Mouse (Mus musculus): ENCODE data around the gene Gm20604. TPM values are rescaled to one million over a fixed set of nuclear protein-coding genes. Genes with fewer than 3 reads are reported as not detected.

Gene Gm20604
- polyA plus RNA-seq, 1 experiment: 3.0 TPM

GRCm38 (mm10) chr12:102723861-102724260 lies 34.6 kb downstream of the Gm20604 start:
- TF ChIP-seq GATA1 (IDR thresholded peaks at IDR 0.05; ENCODE audit: low read length): no peak

GRCm38 (mm10) chr12:102722966-102723365 lies 35.5 kb downstream of the Gm20604 start:
- no peak for TF ChIP-seq GATA1 (IDR thresholded peaks at IDR 0.05; ENCODE audit: low read length)

GRCm38 (mm10) chr12:102722451-102722850 lies 36.0 kb downstream of the Gm20604 start:
- no peak for TF ChIP-seq GATA1 (IDR thresholded peaks at IDR 0.05; ENCODE audit: low read length)

- no peak for TF ChIP-seq GATA1 (IDR thresholded peaks at IDR 0.05; ENCODE audit: low read length)
Observed at GRCm38 (mm10) chr12:102719552-102720315, 38.7 kb downstream of the Gm20604 start.

- no peak for TF ChIP-seq GATA1 (IDR thresholded peaks at IDR 0.05; ENCODE audit: low read length)
Observed at GRCm38 (mm10) chr12:102714654-102715395, 43.6 kb downstream of the Gm20604 start.

GRCm38 (mm10) chr12:102714116-102714515 lies 44.4 kb downstream of the Gm20604 start:
- no peak for TF ChIP-seq GATA1 (IDR thresholded peaks at IDR 0.05; ENCODE audit: low read length)

GRCm38 (mm10) chr12:102713153-102713865 lies 45.2 kb downstream of the Gm20604 start:
- no peak for TF ChIP-seq GATA1 (IDR thresholded peaks at IDR 0.05; ENCODE audit: low read length)

- no peak for TF ChIP-seq GATA1 (IDR thresholded peaks at IDR 0.05; ENCODE audit: low read length)
Observed at GRCm38 (mm10) chr12:102710851-102711375, 47.6 kb downstream of the Gm20604 start.

- no peak for TF ChIP-seq GATA1 (IDR thresholded peaks at IDR 0.05; ENCODE audit: low read length)
Observed at GRCm38 (mm10) chr12:102709896-102710295, 48.6 kb downstream of the Gm20604 start.

GRCm38 (mm10) chr12:102708220-102708619 lies 50.3 kb downstream of the Gm20604 start:
- no peak for TF ChIP-seq GATA1 (IDR thresholded peaks at IDR 0.05; ENCODE audit: low read length)

- TF ChIP-seq GATA1 (IDR thresholded peaks at IDR 0.05; ENCODE audit: low read length): no peak
Observed at GRCm38 (mm10) chr12:102706833-102707463, 51.5 kb downstream of the Gm20604 start.

GRCm38 (mm10) chr12:102705906-102706640 lies 52.4 kb downstream of the Gm20604 start:
- no peak for TF ChIP-seq GATA1 (IDR thresholded peaks at IDR 0.05; ENCODE audit: low read length)

- no peak for TF ChIP-seq GATA1 (IDR thresholded peaks at IDR 0.05; ENCODE audit: low read length)
Observed at GRCm38 (mm10) chr12:102705216-102705871, 53.1 kb downstream of the Gm20604 start.
